Mouse (Mus musculus): ENCODE results near the gene Gm6408. TPM values are rescaled to one million over a fixed set of nuclear protein-coding genes. Genes with fewer than 3 reads are reported as not detected.

Gene Gm6408
- polyA plus RNA-seq, 1 experiment from 2014 or later = not detected

Other genes starting within 250 kb of the Gm6408 start
- 19.4 and 22.2 TPM in 2 replicates for gene Wasf3, start 97.0 kb upstream of the Gm6408 start, polyA plus RNA-seq (2015; fragmentation: Nextera tagmentation; extraction: Ambion mirVana)
- not detected in 2 replicates for gene Gm6370, start 9.4 kb downstream of the Gm6408 start, polyA plus RNA-seq (2015; fragmentation: Nextera tagmentation; extraction: Ambion mirVana)
- gene 4930449I24Rik, start 20.4 kb downstream of the Gm6408 start, polyA plus RNA-seq (2015; fragmentation: Nextera tagmentation; extraction: Ambion mirVana) = not detected in 2 replicates
- not detected in 2 replicates for gene Gm3402, start 32.2 kb downstream of the Gm6408 start, polyA plus RNA-seq (2015; fragmentation: Nextera tagmentation; extraction: Ambion mirVana)
- gene Gm3404, start 43.8 kb downstream of the Gm6408 start, polyA plus RNA-seq (2015; fragmentation: Nextera tagmentation; extraction: Ambion mirVana) = not detected in 2 replicates
- not detected in 2 replicates for gene Gm3409, start 55.7 kb downstream of the Gm6408 start, polyA plus RNA-seq (2015; fragmentation: Nextera tagmentation; extraction: Ambion mirVana)
- gene Gm3415, start 74.2 kb downstream of the Gm6408 start, polyA plus RNA-seq (2015; fragmentation: Nextera tagmentation; extraction: Ambion mirVana) = not detected in 2 replicates
- gene Gpr12, start 103.3 kb downstream of the Gm6408 start, polyA plus RNA-seq (2015; fragmentation: Nextera tagmentation; extraction: Ambion mirVana) = 23.8 and 27.5 TPM in 2 replicates

Measured in neural tube, embryonic 15.5 days (tissue).